Mouse (Mus musculus) stomach, postnatal 0 days (tissue): ENCODE data around the gene Acnat2. TPM values are rescaled to one million over a fixed set of nuclear protein-coding genes. Genes with fewer than 3 reads are reported as not detected.
"Not testable (repeated sequence)": the region's sequence is repeated elsewhere in the genome, so short reads cannot be mapped to it uniquely, and the experiment has no call there.

Source experiments
- ATAC-seq: fragments of 200-750 bp; cut with Nextera tagmentation; 2 replicates; pipeline ENCODE4 v1.8.0; 2017; ENCODE audit not compliant: low FRiP score, low TSS enrichment
- DNase-seq: peaks from one replicate; pipeline ENCODE4 v3.0.0-alpha.2; 2016; ENCODE audit warnings: low spot score
- H3K27ac ChIP-seq: fragments of 300-500 bp; sonication (generic); replicated peaks from 2 replicates; pipeline ENCODE4 v1.5.1; 2014; ENCODE audit warnings: mild to moderate bottlenecking, control low read depth
- H3K27me3 ChIP-seq: fragments of 300-500 bp; sonication (generic); 2 replicates; pipeline ENCODE4 v1.6.1; 2014; ENCODE audit warnings: low read length; ENCODE audit not compliant: control insufficient read depth, insufficient read depth
- H3K36me3 ChIP-seq: fragments of 300-500 bp; sonication (generic); 2 replicates; pipeline ENCODE4 v1.6.1; 2014; ENCODE audit warnings: low read length, mixed read lengths; ENCODE audit not compliant: control insufficient read depth, insufficient read depth
- H3K4me1 ChIP-seq: fragments of 300-500 bp; sonication (generic); replicated peaks from 2 replicates; pipeline ENCODE4 v1.6.1; 2014; ENCODE audit warnings: antibody characterized with exemption; ENCODE audit not compliant: control insufficient read depth, insufficient read depth
- H3K4me2 ChIP-seq: fragments of 300-500 bp; sonication (generic); replicated peaks from 2 replicates; pipeline ENCODE4 v1.6.1; 2014; ENCODE audit warnings: low read depth, mild to moderate bottlenecking, control low read depth, moderate library complexity
- H3K4me3 ChIP-seq: fragments of 300-500 bp; sonication (generic); 2 replicates; pipeline ENCODE4 v1.5.1; 2014; ENCODE audit warnings: low read depth, low read length, control low read depth
- H3K9ac ChIP-seq: fragments of 300-500 bp; sonication (generic); 2 replicates; pipeline ENCODE4 v1.6.1; 2014; ENCODE audit warnings: mild to moderate bottlenecking, low read length, control low read depth, mixed read lengths
- H3K9me3 ChIP-seq: fragments of 300-500 bp; sonication (generic); 2 replicates; pipeline ENCODE4 v1.6.1; 2016; ENCODE audit warnings: low read length; ENCODE audit not compliant: control insufficient read depth
- CTCF ChIP-seq: IDR thresholded peaks from 2 replicates; pipeline ENCODE4 v1.5.1; 2016; ENCODE audit warnings: antibody characterized with exemption, low read depth, mild to moderate bottlenecking, moderate library complexity
- EP300 ChIP-seq: optimal IDR thresholded peaks from 2 replicates; pipeline ENCODE3; 2016; ENCODE audit warnings: antibody characterized with exemption
- WGBS: fragments of 180-500 bp; shearing (Covaris S2); extraction: QIAGEN DNeasy Blood & Tissue Kit; methylation state at CpG from one replicate; pipeline ENCODE4 v1.1.7; 2014; 5-methylcytosine and 5-hydroxymethylcytosine counted together
- polyA plus RNA-seq: library from polyadenylated mRNA; unstranded; fragments of >200 nt; fragmentation: Nextera tagmentation; extraction: Ambion mirVana; gene quantifications from 2 replicates; pipeline ENCODE4 v1.2.1, GENCODE M21; 2015

The Acnat2 gene
- polyA plus RNA-seq = 2.0 and 2.1 TPM in 2 replicates

GRCm38 (mm10) chr4:49407957-49408356 lies at the start of gene Acnat2:
Acnat2 (minus strand) TSS chr4:49408151.
- 78% methylated on average over 5 of the region's 5 CpGs for WGBS
- H3K27ac ChIP-seq, ATAC-seq, H3K36me3 ChIP-seq, H3K4me3 ChIP-seq, H3K27me3 ChIP-seq, H3K4me2 ChIP-seq, DNase-seq, H3K4me1 ChIP-seq, H3K9me3 ChIP-seq, H3K9ac ChIP-seq: not testable (repeated sequence)

- TF ChIP-seq EP300 = no peak
- TF ChIP-seq CTCF = no peak
- no peak for ATAC-seq
- Histone ChIP-seq H3K9ac (no peak overlapping the region), H3K27ac (no peak overlapping the region), H3K4me3 (no peak overlapping the region), H3K36me3 (no peaks in the 10 kb centered on the region), H3K9me3 (no peaks in the 10 kb centered on the region), H3K4me1 (no peaks in the 10 kb centered on the region), H3K4me2 (no peak overlapping the region), H3K27me3 (no peaks in the 10 kb centered on the region)
- DNase-seq = no peak
- WGBS = 43% methylated on average over 2 of the region's 2 CpGs
Measured at GRCm38 (mm10) chr4:49456171-49456570, 48.2 kb upstream of the Acnat2 start.

- Histone ChIP-seq H3K9me3 (no peaks in the 10 kb centered on the region), H3K9ac (no peak overlapping the region), H3K27ac (no peak overlapping the region), H3K4me3 (no peak overlapping the region), H3K36me3 (no peaks in the 10 kb centered on the region), H3K27me3 (no peaks in the 10 kb centered on the region), H3K4me1 (no peaks in the 10 kb centered on the region), H3K4me2 (no peak overlapping the region)
- TF ChIP-seq EP300 (no peak), CTCF (no peak)
- WGBS = 34% methylated on average over 1 of the region's 1 CpGs
- ATAC-seq (peak; percentile 58; the same call in 1 of the 2 replicates), DNase-seq (no peak)
Measured at GRCm38 (mm10) chr4:49451848-49452551, 44.0 kb upstream of the Acnat2 start.

GRCm38 (mm10) chr4:49451133-49451847 lies 43.3 kb upstream of the Acnat2 start:
- H3K4me3 ChIP-seq, H3K4me1 ChIP-seq, H3K9me3 ChIP-seq, H3K4me2 ChIP-seq, H3K27me3 ChIP-seq, H3K9ac ChIP-seq, H3K27ac ChIP-seq, H3K36me3 ChIP-seq: not testable (repeated sequence)
- 50% methylated on average over 1 of the region's 1 CpGs for WGBS
- ATAC-seq = peak; percentile 69
- DNase-seq = peak; percentile 46

GRCm38 (mm10) chr4:49436968-49437367 lies 29.0 kb upstream of the Acnat2 start:
- H3K27me3 ChIP-seq, H3K9me3 ChIP-seq, H3K4me1 ChIP-seq, DNase-seq, H3K27ac ChIP-seq, H3K9ac ChIP-seq, ATAC-seq, H3K4me3 ChIP-seq, H3K4me2 ChIP-seq, H3K36me3 ChIP-seq: not testable (repeated sequence)
- WGBS = 90% methylated on average over 3 of the region's 3 CpGs

GRCm38 (mm10) chr4:49410151-49410550 lies 2.2 kb upstream of the Acnat2 start:
- not testable (repeated sequence) for DNase-seq, H3K4me1 ChIP-seq, H3K9me3 ChIP-seq, H3K36me3 ChIP-seq, H3K4me3 ChIP-seq, H3K9ac ChIP-seq, H3K27ac ChIP-seq, H3K4me2 ChIP-seq, H3K27me3 ChIP-seq, ATAC-seq
- WGBS = 69% methylated on average over 2 of the region's 2 CpGs
